ENCODE assay signal across 13 mouse cellular contexts in the genomic region with DNA sequence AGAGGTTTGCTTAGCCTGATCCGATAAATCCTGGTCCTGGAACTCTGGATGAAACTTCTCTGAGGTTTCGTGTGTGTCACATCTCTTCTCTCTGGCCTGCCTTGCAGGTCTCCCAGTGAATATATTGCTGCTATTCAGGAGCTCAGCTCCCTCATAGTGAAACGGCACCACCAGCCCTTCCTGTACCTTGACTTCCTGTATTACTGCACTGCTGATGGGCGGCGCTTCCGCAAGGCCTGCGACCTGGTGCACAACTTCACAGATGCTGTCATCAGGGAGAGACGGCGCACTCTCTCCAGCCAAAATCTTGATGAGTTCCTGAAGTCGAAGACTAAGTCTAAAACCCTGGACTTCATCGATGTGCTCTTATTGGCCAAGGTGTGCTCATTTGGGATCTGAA. TPM values are rescaled to one million over a fixed set of nuclear protein-coding genes. Genes with fewer than 3 reads are reported as not detected.
A peak's percentile ranks its signal among the peaks of the same experiment; 100 is the strongest.
DNase-seq lines count a peak whose midpoint lies in the region; TF ChIP-seq lines count a peak whose summit lies in the region.
"Had no signal": no experiment of that assay in that cellular context is flagged by ENCODE, and none has a peak within 500 bp of the region (broad histone marks: within the 10 kb centered on the region; RNA-seq: fewer than 3 reads in every experiment).

No protein-coding gene starts in this region.

- no peak for TF ChIP-seq RAD21 in CH12.LX (IDR thresholded peaks at IDR 0.05; ENCODE audit: low read depth, low read length)

- peak overlapping the region; percentile 39 for H3K4me3 ChIP-seq in gastrocnemius, adult 2 months
- peak overlapping the region; percentile 67 to 91 (median 89) for H3K4me3 ChIP-seq in CH12.LX (replicated peaks in 1 of 3; ENCODE audit: low read depth in 2 of 3, low read length in 2 of 3, poor library complexity in 1 of 3)
- H3K4me3 ChIP-seq in small intestine, adult 2 months (ENCODE audit: low read depth, low read length), result peak overlapping the region; percentile 59

- no peaks in the 10 kb centered on the region for H3K9me3 ChIP-seq in CH12.LX (replicated peaks; ENCODE audit: low read length)

- intact Hi-C loops in gastrocnemius, adult 2 months (cut with DNase I), result no loop called here

- TF ChIP-seq EP300 in CH12.LX (IDR thresholded peaks at IDR 0.05; ENCODE audit: low read length), result no peak

- in situ Hi-C loops in CH12.LX (cut with MboI; ENCODE audit: low pct_ligation_motif_present, low pct_unique_long_range_greater_than_20kb, low sequenced_read_pairs), result loop anchor here (10.0 kb wide), 1 partner anchor 151 kb away; no protein-coding TSS in a partner anchor

- TF ChIP-seq POLR2A in CH12.LX (IDR thresholded peaks at IDR 0.05; ENCODE audit: low read depth, low read length), result peak; percentile 94
- TF ChIP-seq POLR2A in small intestine, adult 2 months (IDR thresholded peaks at IDR 0.05; ENCODE audit: low read depth, low read length), result no peak

- TF ChIP-seq CTCF in gastrocnemius, adult 2 months (IDR thresholded peaks at IDR 0.05), result no peak
- TF ChIP-seq CTCF in CH12.LX (conservative IDR thresholded peaks at IDR 0.05 in 1 of 2, IDR thresholded peaks at IDR 0.05 in 1 of 2; ENCODE audit: low read depth in 2 of 2, low read length in 2 of 2), result no peak
- TF ChIP-seq CTCF in small intestine, adult 2 months (IDR thresholded peaks at IDR 0.05; ENCODE audit: extremely low read depth, insufficient read length, insufficient replicate concordance, low read depth, low read length), result no peak

- no peak for DNase-seq in gastrocnemius, adult 2 months
- DNase-seq in gastrocnemius, adult 8-10 months (ENCODE audit: low spot score in 2 of 2), result no peak
- peak; percentile 88 for DNase-seq in CH12.LX (ENCODE audit: extremely low read depth)
- peak; percentile 86 for DNase-seq in induced T-regulatory cell, adult 2 months (ENCODE audit: low read depth)
- DNase-seq in layer of hippocampus, adult 11-12 months (ENCODE audit: low spot score), result no peak
- DNase-seq in cerebellum, postnatal 25 days, result no peak
- DNase-seq in cerebellum, adult 9-10 months, result no peak
- DNase-seq: heart, adult 11 months; heart, postnatal 10 days; kidney, postnatal 25 days; lung, postnatal 10 days had no signal

- H3K27ac ChIP-seq in gastrocnemius, adult 2 months, result no peak overlapping the region
- peak overlapping the region; percentile 39; the same call in 1 of the 2 replicates for H3K27ac ChIP-seq in CH12.LX (ENCODE audit: insufficient read depth, low read depth)
- H3K27ac ChIP-seq in small intestine, adult 2 months (ENCODE audit: insufficient read depth, low read depth, low read length), result no peak overlapping the region
- H3K27ac ChIP-seq: stomach, postnatal 0 days had no signal

- peaks cover 12% of the 10 kb centered on the region for H3K79me2 ChIP-seq in CH12.LX (replicated peaks; ENCODE audit: control insufficient read depth, extremely low read depth, insufficient read depth, poor library complexity, severe bottlenecking)

- H3K4me1 ChIP-seq in CH12.LX (ENCODE audit: control insufficient read depth in 1 of 2, insufficient read depth in 2 of 2), result peaks cover 19 to 66% of the 10 kb centered on the region in 2 experiments
- peaks cover 5% of the 10 kb centered on the region; the same call in 1 of the 2 replicates for H3K4me1 ChIP-seq in small intestine, adult 2 months (ENCODE audit: control insufficient read depth, insufficient read depth, insufficient read length, low read length)

- H3K9ac ChIP-seq in CH12.LX (ENCODE audit: insufficient read depth, low read depth), result peak overlapping the region; percentile 92

- dilution Hi-C loops in CH12.LX (cut with MboI; ENCODE audit: extremely low pct_ligation_motif_present, extremely low pct_unique_long_range_greater_than_20kb, low sequenced_read_pairs), result no loop called here

- WGBS in small intestine, adult 2 months, result 84% methylated on average over 11 of the region's 11 CpGs

- H3K4me2 ChIP-seq in CH12.LX (ENCODE audit: insufficient read depth, low read depth, poor library complexity, severe bottlenecking), result peak overlapping the region; percentile 93; the same call in 1 of the 2 replicates

- peaks cover 14 to 58% of the 10 kb centered on the region in 2 experiments for H3K36me3 ChIP-seq in CH12.LX (replicated peaks in 1 of 2; ENCODE audit: control insufficient read depth in 1 of 2, insufficient read depth in 1 of 2, low read length in 1 of 2)
- no peaks in the 10 kb centered on the region for H3K36me3 ChIP-seq in small intestine, adult 2 months (ENCODE audit: control insufficient read depth, insufficient read depth, low read length)

- no peaks in the 10 kb centered on the region for H3K27me3 ChIP-seq in CH12.LX (replicated peaks)
- no peaks in the 10 kb centered on the region for H3K27me3 ChIP-seq in small intestine, adult 2 months (ENCODE audit: control insufficient read depth, insufficient read depth, low read length)

TF ChIP-seq in CH12.LX, 34 proteins besides CTCF, POLR2A, EP300 and RAD21:
- TF ChIP-seq RCOR1 (conservative IDR thresholded peaks at IDR 0.05; ENCODE audit: low read depth, low read length) (no peak), ZC3H11A (IDR thresholded peaks at IDR 0.05; ENCODE audit: low read depth, low read length) (no peak), ELF1 (IDR thresholded peaks at IDR 0.05; ENCODE audit: low read depth, low read length) (peak; percentile 97), TCF12 (IDR thresholded peaks at IDR 0.05; ENCODE audit: low read depth, low read length) (peak; percentile 82), ETS1 (conservative IDR thresholded peaks at IDR 0.05; ENCODE audit: low read depth, low read length) (0 out of 2 replicates have a peak, but pooled peaks have one; percentile 25), NRF1 (IDR thresholded peaks at IDR 0.05; ENCODE audit: low read depth, low read length) (no peak; the same call in 1 of the 2 replicates), ZNF384 (IDR thresholded peaks at IDR 0.05; ENCODE audit: low read depth, low read length) (no peak), IRF4 (IDR thresholded peaks at IDR 0.05; ENCODE audit: low read depth, low read length) (peak; percentile 43; the same call in 1 of the 2 replicates), GABPA (IDR thresholded peaks at IDR 0.05; ENCODE audit: insufficient replicate concordance, low read depth, low read length) (no peak; the same call in 1 of the 2 replicates), USF2 (conservative IDR thresholded peaks at IDR 0.05; ENCODE audit: low read depth, low read length) (no peak), SIN3A (IDR thresholded peaks at IDR 0.05; ENCODE audit: low read length) (peak; percentile 91), POLR2AphosphoS2 (IDR thresholded peaks at IDR 0.05; ENCODE audit: low read depth, low read length) (peak; percentile 81), MAX (IDR thresholded peaks at IDR 0.05; ENCODE audit: low read length) (no peak), USF1 (IDR thresholded peaks at IDR 0.05; ENCODE audit: low read depth, low read length) (no peak), MYC (IDR thresholded peaks at IDR 0.05; ENCODE audit: low read depth, low read length) (0 out of 2 replicates have a peak, but pooled peaks have one; percentile 45), TBP (conservative IDR thresholded peaks at IDR 0.05; ENCODE audit: low read depth, low read length) (peak; percentile 80), ZKSCAN1 (IDR thresholded peaks at IDR 0.05; ENCODE audit: borderline replicate concordance, low read depth, low read length) (no peak), JUN (IDR thresholded peaks at IDR 0.05; ENCODE audit: insufficient read depth, low read depth, low read length) (no peak), ZMIZ1 (IDR thresholded peaks at IDR 0.05; ENCODE audit: low read depth, low read length) (peak; percentile 79; the same call in 1 of the 2 replicates), SMC3 (IDR thresholded peaks at IDR 0.05; ENCODE audit: low read depth, low read length) (no peak), E2F4 (IDR thresholded peaks at IDR 0.05; ENCODE audit: insufficient replicate concordance, low read depth, low read length) (no peak), MXI1 (IDR thresholded peaks at IDR 0.05; ENCODE audit: low read depth, low read length) (peak; percentile 64; the same call in 1 of the 2 replicates), MAFK (IDR thresholded peaks at IDR 0.05; ENCODE audit: insufficient replicate concordance, low read length) (no peak), PAX5 (IDR thresholded peaks at IDR 0.05; ENCODE audit: low read length) (no peak), CHD2 (IDR thresholded peaks at IDR 0.05; ENCODE audit: low read length) (no peak), BHLHE40 (IDR thresholded peaks at IDR 0.05; ENCODE audit: low read depth, low read length) (no peak), JUND (conservative IDR thresholded peaks at IDR 0.05; ENCODE audit: low read depth, low read length) (0 out of 2 replicates have a peak, but pooled peaks have one; percentile 12), HCFC1 (IDR thresholded peaks at IDR 0.05; ENCODE audit: low read depth, low read length) (peak; percentile 83), NELFE (IDR thresholded peaks at IDR 0.05; ENCODE audit: low read depth, low read length) (peak; percentile 91), UBTF (IDR thresholded peaks at IDR 0.05; ENCODE audit: low read depth, low read length) (no peak), KAT2A (IDR thresholded peaks at IDR 0.05; ENCODE audit: insufficient replicate concordance, low read length) (no peak), MAZ (IDR thresholded peaks at IDR 0.05; ENCODE audit: low read depth, low read length) (no peak), MEF2A (IDR thresholded peaks at IDR 0.05; ENCODE audit: borderline replicate concordance, low read depth, low read length) (0 out of 2 replicates have a peak, but pooled peaks have one; percentile 10), CHD1 (IDR thresholded peaks at IDR 0.05; ENCODE audit: low read depth, low read length) (no peak)

RNA-seq across cellular contexts. Expression of a gene that starts 12.5 kb away (rescaled TPM):
- total RNA-seq in gastrocnemius, adult 2 months (2021), result 1 to 10 TPM; 1.1 to 2.3 TPM
- total RNA-seq in gastrocnemius, adult 8-10 months (2022), result 1 to 10 TPM in 2 of 4 experiments, under 1 TPM in 2; 0.48 to 1.9 (median 1.2) TPM
- 30.0 TPM in 2 replicates for total RNA-seq in CH12.LX (2012; rRNA removed)
- total RNA-seq in CH12.LX (2014; rRNA removed), result 28.1 and 28.3 TPM in 2 replicates
- 31.2 and 33.9 TPM in 2 replicates for polyA plus RNA-seq in CH12.LX (2012; ENCODE audit: insufficient read length, low read depth)
- 69.4 and 140 TPM in 2 replicates for polyA plus RNA-seq in small intestine, adult 2 months (2012; rRNA removed)

RNA-seq across cellular contexts. Expression of a gene that starts 18.0 kb away (rescaled TPM):
- 1 to 10 TPM; 1.5 to 2.2 TPM for total RNA-seq in gastrocnemius, adult 2 months (2021)
- 1 to 10 TPM; 1.6 to 2.6 (median 1.7) TPM for total RNA-seq in gastrocnemius, adult 8-10 months (2022)
- 2.2 and 3.3 TPM in 2 replicates for total RNA-seq in CH12.LX (2012; rRNA removed)
- total RNA-seq in CH12.LX (2014; rRNA removed), result 4.1 and 4.4 TPM in 2 replicates
- 3.6 and 4.8 TPM in 2 replicates for polyA plus RNA-seq in CH12.LX (2012; ENCODE audit: insufficient read length, low read depth)
- polyA plus RNA-seq in small intestine, adult 2 months (2012; rRNA removed), result 2.3 and 2.5 TPM in 2 replicates

Comparison
In these comparisons a context has a peak if more than half of its experiments do, and no peak if none do; other contexts are left out.
1. DNase-seq: peak in CH12.LX (single experiment) and induced T-regulatory cell, adult 2 months (single experiment); none in gastrocnemius, adult 2 months (single experiment), gastrocnemius, adult 8-10 months (0 of 2), layer of hippocampus, adult 11-12 months (single experiment), cerebellum, postnatal 25 days (0 of 2) and cerebellum, adult 9-10 months (single experiment).
2. H3K4me3 ChIP-seq: peak in every context shown above with its lines; median percentile 89 in CH12.LX; 59 in small intestine, adult 2 months; 39 in gastrocnemius, adult 2 months.
3. RNA of a gene that starts 12.5 kb away (total RNA-seq): 28.1 to 30.0 TPM in CH12.LX; 1.1 to 2.3 TPM in gastrocnemius, adult 2 months and 0.48 to 1.9 TPM in gastrocnemius, adult 8-10 months; every median in the first group is over 4 times any median in the second.